Mouse (Mus musculus) lung, postnatal 36 days (tissue): ENCODE results near the gene Pdgfra.

Experiments used
- DNase-seq: peaks from one replicate; pipeline ENCODE4 v3.0.0; 2022; ENCODE audit warnings: mixed read lengths

Pdgfra gene

GRCm38 (mm10) chr5:75155741-75156553 is 3.9 kb downstream of the Pdgfra start:
- DNase-seq: peak; percentile 86

GRCm38 (mm10) chr5:75156554-75157036 is 4.5 kb downstream of the Pdgfra start:
- DNase-seq: no peak

- DNase-seq: peak; percentile 76
Observed at GRCm38 (mm10) chr5:75157038-75157437, 4.9 kb downstream of the Pdgfra start.

- DNase-seq: no peak
Observed at GRCm38 (mm10) chr5:75160530-75161170, 8.6 kb downstream of the Pdgfra start.

GRCm38 (mm10) chr5:75161586-75161985 is 9.5 kb downstream of the Pdgfra start:
- no peak for DNase-seq

- no peak for DNase-seq
Observed at GRCm38 (mm10) chr5:75163289-75163951, 11.3 kb downstream of the Pdgfra start.

GRCm38 (mm10) chr5:75164688-75165087 is 12.6 kb downstream of the Pdgfra start:
- DNase-seq: peak; percentile 28

- DNase-seq: no peak
Observed at GRCm38 (mm10) chr5:75169837-75170236, 17.7 kb downstream of the Pdgfra start.

GRCm38 (mm10) chr5:75171859-75172258 is 19.8 kb downstream of the Pdgfra start:
- no peak for DNase-seq

- DNase-seq: no peak
Observed at GRCm38 (mm10) chr5:75179249-75179648, 27.2 kb downstream of the Pdgfra start.

- DNase-seq: no peak
Observed at GRCm38 (mm10) chr5:75179726-75180290, 27.7 kb downstream of the Pdgfra start.

GRCm38 (mm10) chr5:75183653-75184052 is 31.6 kb downstream of the Pdgfra start:
- no peak for DNase-seq

GRCm38 (mm10) chr5:75184112-75184511 is 32.0 kb downstream of the Pdgfra start:
- no peak for DNase-seq

GRCm38 (mm10) chr5:75184693-75185235 is 32.7 kb downstream of the Pdgfra start:
- no peak for DNase-seq

- DNase-seq: peak; percentile 6
Observed at GRCm38 (mm10) chr5:75185584-75185983, 33.5 kb downstream of the Pdgfra start.

GRCm38 (mm10) chr5:75189319-75189987 is 37.4 kb downstream of the Pdgfra start:
- DNase-seq: no peak

- DNase-seq: no peak
Observed at GRCm38 (mm10) chr5:75193107-75193506, 41.0 kb downstream of the Pdgfra start.

- no peak for DNase-seq
Observed at GRCm38 (mm10) chr5:75198413-75198812, 46.3 kb downstream of the Pdgfra start.

GRCm38 (mm10) chr5:75199698-75200365 is 47.7 kb downstream of the Pdgfra start:
- no peak for DNase-seq

GRCm38 (mm10) chr5:75200366-75200724 is 48.3 kb downstream of the Pdgfra start:
- no peak for DNase-seq

GRCm38 (mm10) chr5:75207905-75208304 is 55.8 kb downstream of the Pdgfra start:
- DNase-seq: no peak

- peak; percentile 58 for DNase-seq
Observed at GRCm38 (mm10) chr5:75209966-75210365, 57.9 kb downstream of the Pdgfra start.
